Mouse (Mus musculus): ENCODE measurements around the gene Wdr48.

Wdr48 gene

DNA sequence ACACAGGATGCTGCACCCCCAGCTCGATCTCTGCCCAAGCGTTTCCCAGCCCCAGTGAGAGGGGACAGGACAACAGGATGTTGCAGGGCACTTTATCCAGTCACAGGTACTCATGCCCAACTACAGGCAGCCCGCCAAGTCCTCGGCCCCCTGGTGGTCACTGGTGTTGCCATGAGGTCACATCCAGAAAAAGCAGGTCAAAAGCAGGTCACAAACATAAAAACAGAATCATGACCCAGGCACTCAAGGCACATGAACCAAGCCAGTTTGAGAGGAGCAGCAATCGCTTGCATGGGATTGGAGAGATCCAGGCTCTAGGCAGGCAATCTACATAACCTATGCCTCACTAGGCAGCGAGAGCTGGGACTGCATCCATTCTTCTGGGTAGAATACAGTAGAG lies 75.5 kb downstream of the Wdr48 start:
- DNase-seq (ENCODE audit: low spot score in 2 of 2) = no peak

DNA sequence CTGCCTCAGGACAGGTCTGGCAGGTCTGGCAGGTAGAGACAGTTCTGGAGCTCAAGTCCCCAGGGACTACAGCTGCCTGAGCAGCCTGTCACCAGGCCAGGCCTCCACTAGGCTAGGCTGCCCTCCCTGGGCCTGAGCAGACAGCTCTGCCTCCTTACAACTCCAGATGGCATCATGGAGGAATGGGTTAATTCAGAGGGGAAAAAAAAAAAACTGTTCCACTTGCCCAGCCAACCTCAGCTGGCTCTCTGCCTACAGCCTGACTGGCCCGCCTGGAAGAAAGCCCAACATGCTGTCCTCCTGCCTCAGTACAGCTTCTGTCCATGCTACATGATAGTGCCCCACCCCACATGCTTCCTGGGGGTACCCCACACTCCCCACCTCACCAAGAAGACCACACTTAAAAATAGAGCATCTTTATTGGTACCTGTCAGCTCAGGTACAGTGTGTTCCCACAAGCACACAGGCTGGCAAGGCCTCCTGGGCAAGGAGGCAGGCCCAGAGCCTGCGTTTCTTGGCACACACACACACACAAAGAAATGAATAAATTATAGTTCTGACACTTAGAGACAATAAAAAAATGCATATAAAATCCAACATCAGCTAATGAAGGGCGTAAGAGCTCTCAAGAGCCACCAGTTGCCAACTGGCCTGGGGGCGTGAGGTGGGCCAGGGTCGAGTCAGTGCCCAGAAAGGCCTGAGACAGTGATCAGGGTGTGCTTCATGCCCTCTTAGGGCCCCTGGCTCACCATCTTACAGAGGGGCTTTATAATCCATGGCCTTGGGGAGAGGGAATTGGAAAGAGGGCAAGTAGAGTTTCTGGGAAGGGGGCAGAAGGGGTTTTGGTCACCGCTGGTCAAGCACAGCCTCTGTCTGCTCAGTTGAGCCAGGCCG lies 76.3 kb downstream of the Wdr48 start:
- DNase-seq (ENCODE audit: low spot score in 2 of 2) = peak in 1 of 2 experiments; percentile 53

DNA sequence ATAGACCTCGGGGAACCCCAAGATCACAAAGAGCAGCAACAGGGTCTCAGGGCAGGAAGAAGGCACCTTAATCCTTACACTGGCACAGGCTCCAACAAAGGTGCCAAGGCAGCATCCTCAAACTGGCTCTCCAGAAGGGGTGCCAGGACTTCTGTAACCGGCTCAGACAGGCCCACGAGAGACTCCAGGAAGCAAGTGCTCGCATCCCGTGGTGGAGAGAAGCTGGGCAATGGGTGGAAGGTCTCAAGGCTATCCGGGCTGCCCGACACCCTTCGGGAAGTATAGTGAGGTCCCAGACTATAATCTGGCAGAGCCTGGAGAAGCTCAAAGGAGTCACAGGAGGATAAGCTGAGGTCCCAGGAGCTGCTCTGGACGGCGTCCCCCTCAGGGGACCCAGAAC lies 77.5 kb downstream of the Wdr48 start:
- no peak for DNase-seq (ENCODE audit: low spot score in 2 of 2)

DNA sequence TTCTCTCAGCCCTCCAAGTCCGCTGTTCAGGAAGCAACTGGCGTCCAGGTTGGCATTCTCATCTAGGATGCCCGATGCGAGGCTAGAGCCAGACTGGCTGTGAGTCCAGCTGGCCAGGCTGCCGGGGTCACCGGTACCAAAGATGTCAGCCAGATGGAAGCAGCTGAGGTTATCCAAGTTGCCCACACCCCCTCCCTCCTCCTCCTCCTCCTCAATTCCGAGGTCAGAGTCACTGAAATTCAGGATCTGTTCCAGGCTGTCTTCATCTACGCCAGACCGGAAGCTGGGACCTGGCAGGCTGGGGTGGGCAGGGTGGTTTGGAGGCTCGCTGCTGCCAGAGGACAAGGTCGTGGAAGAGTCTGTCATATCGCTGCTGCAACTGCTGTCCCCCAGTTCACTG lies 77.9 kb downstream of the Wdr48 start:
- DNase-seq (ENCODE audit: low spot score in 2 of 2) = no peak

DNA sequence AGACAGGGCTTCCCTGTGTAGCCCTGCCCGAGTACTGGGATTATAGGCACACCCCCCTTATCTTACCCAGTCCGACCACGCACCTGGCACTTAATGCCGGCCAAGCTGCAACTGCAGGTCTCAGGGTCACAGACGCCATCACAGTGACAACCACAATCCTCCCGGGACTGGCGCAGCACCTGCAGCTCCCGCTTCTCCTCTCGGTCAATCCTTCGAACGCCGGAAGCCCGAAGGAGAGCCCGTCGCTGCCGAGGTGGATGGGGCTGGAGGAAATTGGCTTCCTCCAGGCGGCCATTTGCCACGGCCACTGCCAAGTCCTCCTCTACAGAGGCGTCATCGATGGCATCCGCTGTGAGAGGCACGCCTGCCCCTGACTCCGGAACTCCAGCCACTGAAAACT lies 78.6 kb downstream of the Wdr48 start:
- DNase-seq (ENCODE audit: low spot score in 2 of 2) = no peak

DNA sequence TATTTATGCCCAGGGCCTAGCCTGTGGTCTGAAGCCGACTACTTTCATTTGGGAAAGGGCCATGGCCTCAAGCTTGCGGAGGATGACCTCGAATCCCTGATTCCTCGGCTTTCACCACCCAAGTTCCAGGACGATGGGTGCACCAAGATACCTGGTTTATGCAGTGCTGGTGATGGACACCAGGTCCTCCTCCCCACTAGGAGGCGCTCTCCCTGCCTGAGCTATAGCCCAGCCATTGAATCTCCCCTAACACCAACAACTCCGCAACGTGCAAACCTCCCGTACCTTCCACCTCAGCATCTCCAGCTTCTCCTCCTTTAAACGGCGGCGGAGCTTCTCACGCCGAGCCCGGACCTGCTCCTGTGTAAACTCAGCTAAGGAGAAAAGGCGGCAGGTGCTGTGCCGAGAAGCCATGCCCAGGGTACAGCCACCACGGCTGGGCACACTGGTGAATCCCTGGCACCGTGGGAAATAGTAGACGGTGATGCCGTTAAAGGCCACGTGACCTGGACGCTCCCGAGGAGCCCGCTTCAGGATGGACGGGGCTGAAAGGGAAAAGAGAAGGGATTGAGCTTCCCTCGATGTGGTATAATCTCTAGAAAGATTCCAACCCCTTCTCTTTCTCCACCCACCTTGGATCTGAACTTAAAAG lies 79.3 kb downstream of the Wdr48 start:
- no peak for DNase-seq (ENCODE audit: low spot score in 2 of 2)

DNA sequence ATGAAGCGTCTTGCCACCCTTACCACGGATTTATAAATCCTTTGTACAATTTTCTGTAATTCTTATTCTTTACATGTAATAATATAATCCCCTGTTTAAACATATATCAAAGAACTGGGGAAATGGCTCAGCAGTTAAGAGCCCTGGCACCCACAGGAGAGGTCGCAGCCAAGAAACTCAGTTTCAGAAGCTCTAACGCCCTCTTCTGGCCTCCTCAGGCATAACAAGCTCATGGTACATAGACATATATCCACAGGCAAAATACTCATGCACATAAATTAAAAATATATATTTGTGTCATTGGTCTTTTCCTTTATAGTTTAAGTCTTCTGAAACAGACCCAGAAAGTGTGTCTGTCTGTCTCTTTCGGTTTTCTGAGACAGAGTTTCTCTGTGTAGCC lies 79.9 kb downstream of the Wdr48 start:
- DNase-seq (ENCODE audit: low spot score in 2 of 2) = no peak

DNA sequence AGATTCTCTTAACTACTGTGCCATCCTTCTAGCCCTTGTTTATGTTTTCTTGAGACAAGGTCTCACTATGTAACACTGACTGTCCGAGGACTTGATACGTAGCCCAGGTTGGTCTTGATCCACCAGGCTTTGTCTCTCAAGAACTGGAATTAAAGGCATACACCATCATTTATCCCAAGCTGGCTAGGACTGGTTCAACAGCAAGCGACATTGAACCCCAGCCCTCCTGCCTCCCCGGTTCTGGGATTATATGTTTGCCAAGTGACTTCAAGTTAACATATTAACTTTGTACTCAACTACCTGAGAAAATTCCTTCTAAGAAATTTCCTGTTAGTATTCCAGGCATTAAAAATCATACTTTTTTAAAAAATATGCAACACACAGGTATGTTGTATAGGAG lies 80.6 kb downstream of the Wdr48 start:
- no peak for DNase-seq (ENCODE audit: low spot score in 2 of 2)

Measured in frontal cortex, postnatal 36 days (tissue).